Mouse (Mus musculus) CH12.LX (cell line): ENCODE results near the gene Fgf12. TPM values are rescaled to one million over a fixed set of nuclear protein-coding genes. Genes with fewer than 3 reads are reported as not detected.

Source experiments
- DNase-seq: peaks from one replicate; pipeline ENCODE4 v3.0.0-alpha.2; 2013; ENCODE audit errors: extremely low read depth
- H3K27ac ChIP-seq: 2 replicates; pipeline ENCODE4 v1.5.1; 2012; ENCODE audit warnings: low read depth, mild to moderate bottlenecking, control low read depth, moderate library complexity; ENCODE audit not compliant: insufficient read depth
- H3K27me3 ChIP-seq: replicated peaks from 2 replicates; pipeline ENCODE3; 2012; ENCODE audit warnings: inconsistent platforms
- H3K36me3 ChIP-seq, 2 experiments: replicated peaks in 1 of 2; 2 replicates each; pipeline versions ENCODE3 to v1.6.1; 2012; ENCODE audit warnings: inconsistent platforms in 1 of 2, low read length in 1 of 2, mild to moderate bottlenecking in 1 of 2, mixed read lengths in 1 of 2, moderate library complexity in 1 of 2; ENCODE audit not compliant: control insufficient read depth in 1 of 2, insufficient read depth in 1 of 2
- H3K4me1 ChIP-seq, 2 experiments: 2 replicates each; pipeline ENCODE4 v1.6.1; 2012; ENCODE audit warnings: inconsistent platforms in 1 of 2, moderate library complexity in 1 of 2; ENCODE audit not compliant: insufficient read depth in 2 of 2, control insufficient read depth in 1 of 2
- H3K4me2 ChIP-seq: 2 replicates; pipeline ENCODE4 v1.6.1; 2012; ENCODE audit warnings: low read depth, mild to moderate bottlenecking, control low read depth; ENCODE audit not compliant: poor library complexity, insufficient read depth, severe bottlenecking
- H3K4me3 ChIP-seq, 3 experiments: fragments of 150-350 bp in 1 of 3; sonication (generic) in 1 of 3; replicated peaks in 1 of 3; 2 replicates each; pipeline versions ENCODE3 to v1.5.1; 2011 to 2012; ENCODE audit warnings: low read depth in 2 of 3, low read length in 2 of 3, mild to moderate bottlenecking in 2 of 3, moderate library complexity in 2 of 3, control low read depth in 1 of 3, improper control_type of control experiment in 1 of 3, inconsistent platforms in 1 of 3, mixed read lengths in 1 of 3; ENCODE audit not compliant: poor library complexity in 1 of 3
- H3K79me2 ChIP-seq: replicated peaks from 2 replicates; pipeline ENCODE4 v1.6.1; 2012; ENCODE audit warnings: mild to moderate bottlenecking, moderate library complexity; ENCODE audit not compliant: control insufficient read depth, poor library complexity, insufficient read depth, severe bottlenecking; ENCODE audit errors: extremely low read depth
- H3K9ac ChIP-seq: 2 replicates; pipeline ENCODE4 v1.6.1; 2012; ENCODE audit warnings: low read depth, mild to moderate bottlenecking, control low read depth, moderate library complexity; ENCODE audit not compliant: insufficient read depth
- H3K9me3 ChIP-seq: replicated peaks from 2 replicates; pipeline ENCODE3; 2012; ENCODE audit warnings: low read length, inconsistent platforms, mixed read lengths
- CHD1 ChIP-seq: IDR thresholded peaks from 2 replicates; pipeline ENCODE4 v1.6.1; 2012; ENCODE audit warnings: low read depth, low read length, improper control_type of control experiment, inconsistent platforms
- E2F4 ChIP-seq: IDR thresholded peaks from 2 replicates; pipeline ENCODE4 v1.6.1; 2011; ENCODE audit warnings: low read depth, low read length, improper control_type of control experiment; ENCODE audit not compliant: insufficient replicate concordance
- ELF1 ChIP-seq: IDR thresholded peaks from 2 replicates; pipeline ENCODE4 v1.6.1; 2014; ENCODE audit warnings: low read depth, mild to moderate bottlenecking, inconsistent platforms, low read length, improper control_type of control experiment
- EP300 ChIP-seq: IDR thresholded peaks from 2 replicates; pipeline ENCODE4 v1.6.1; 2011; ENCODE audit warnings: low read length, improper control_type of control experiment
- ETS1 ChIP-seq: conservative IDR thresholded peaks from 2 replicates; pipeline ENCODE4 v1.6.1; 2012; ENCODE audit warnings: low read depth, mild to moderate bottlenecking, inconsistent platforms, low read length, improper control_type of control experiment, moderate library complexity
- GABPA ChIP-seq: IDR thresholded peaks from 2 replicates; pipeline ENCODE4 v1.6.1; 2012; ENCODE audit warnings: low read depth, low read length, improper control_type of control experiment, inconsistent platforms; ENCODE audit not compliant: insufficient replicate concordance
- HCFC1 ChIP-seq: IDR thresholded peaks from 2 replicates; pipeline ENCODE4 v1.6.1; 2012; ENCODE audit warnings: low read depth, mild to moderate bottlenecking, inconsistent platforms, low read length, improper control_type of control experiment
- IRF4 ChIP-seq: IDR thresholded peaks from 2 replicates; pipeline ENCODE4 v1.6.1; 2014; ENCODE audit warnings: low read depth, mild to moderate bottlenecking, inconsistent platforms, low read length, improper control_type of control experiment
- JUND ChIP-seq: conservative IDR thresholded peaks from 2 replicates; pipeline ENCODE4 v1.6.1; 2011; ENCODE audit warnings: low read depth, low read length, improper control_type of control experiment
- KAT2A ChIP-seq: IDR thresholded peaks from 2 replicates; pipeline ENCODE4 v1.6.1; 2012; ENCODE audit warnings: low read length, improper control_type of control experiment, inconsistent platforms; ENCODE audit not compliant: insufficient replicate concordance
- MAFK ChIP-seq: IDR thresholded peaks from 2 replicates; pipeline ENCODE4 v1.6.1; 2011; ENCODE audit warnings: low read length, improper control_type of control experiment; ENCODE audit not compliant: insufficient replicate concordance
- MEF2A ChIP-seq: IDR thresholded peaks from 2 replicates; pipeline ENCODE4 v1.6.1; 2014; ENCODE audit warnings: low read depth, mild to moderate bottlenecking, inconsistent platforms, low read length, improper control_type of control experiment, borderline replicate concordance
- MYC ChIP-seq: IDR thresholded peaks from 2 replicates; pipeline ENCODE4 v1.6.1; 2011; ENCODE audit warnings: low read depth, mild to moderate bottlenecking, improper control_type of control experiment, low read length
- NRF1 ChIP-seq: IDR thresholded peaks from 2 replicates; pipeline ENCODE4 v1.6.1; 2014; ENCODE audit warnings: low read depth, mild to moderate bottlenecking, inconsistent platforms, low read length, improper control_type of control experiment, moderate library complexity
- PAX5 ChIP-seq: IDR thresholded peaks from 2 replicates; pipeline ENCODE4 v1.6.1; 2012; ENCODE audit warnings: low read length, inconsistent platforms, mixed read lengths
- POLR2A ChIP-seq: IDR thresholded peaks from 2 replicates; pipeline ENCODE4 v1.6.1; 2011; ENCODE audit warnings: low read depth, mild to moderate bottlenecking, improper control_type of control experiment, low read length
- RCOR1 ChIP-seq: conservative IDR thresholded peaks from 2 replicates; pipeline ENCODE4 v1.6.1; 2012; ENCODE audit warnings: low read depth, mild to moderate bottlenecking, inconsistent platforms, low read length, improper control_type of control experiment
- UBTF ChIP-seq: IDR thresholded peaks from 2 replicates; pipeline ENCODE4 v1.6.1; 2012; ENCODE audit warnings: low read depth, mild to moderate bottlenecking, inconsistent platforms, low read length, improper control_type of control experiment, moderate library complexity
- USF1 ChIP-seq: IDR thresholded peaks from 2 replicates; pipeline ENCODE4 v1.6.1; 2014; ENCODE audit warnings: low read depth, mild to moderate bottlenecking, inconsistent platforms, low read length, improper control_type of control experiment
- USF2 ChIP-seq: conservative IDR thresholded peaks from 2 replicates; pipeline ENCODE4 v1.6.1; 2011; ENCODE audit warnings: low read depth, low read length, improper control_type of control experiment
- ZNF384 ChIP-seq: IDR thresholded peaks from 2 replicates; pipeline ENCODE4 v1.6.1; 2012; ENCODE audit warnings: low read depth, low read length, improper control_type of control experiment, inconsistent platforms
- dilution Hi-C: fragments of 300-500 bp; cut with MboI; formaldehyde crosslinking; loops from 2 replicates; pipeline ENCODE4 v1.14.3; 2020; ENCODE audit warnings: low sequenced_read_pairs; ENCODE audit not compliant: extremely low pct_unique_long_range_greater_than_20kb, extremely low pct_ligation_motif_present
- in situ Hi-C: fragments of 300-500 bp; cut with MboI; formaldehyde crosslinking; loops from 3 replicates; pipeline ENCODE4 v1.14.3; 2019; ENCODE audit warnings: low sequenced_read_pairs, low pct_ligation_motif_present, low pct_unique_long_range_greater_than_20kb, mixed read lengths
- polyA plus RNA-seq: library from polyadenylated mRNA; unstranded; fragments of >175 nt; gene quantifications from 2 replicates; pipeline ENCODE4 v1.2.1, GENCODE M21; 2012; ENCODE audit warnings: low read depth; ENCODE audit not compliant: insufficient read length
- total RNA-seq, 2 experiments: library from RNA; depleted of rRNA; stranded (reverse); fragments of 300-350 nt in 1 of 2; fragments of >200 nt in 1 of 2; gene quantifications; 2 replicates each; pipeline ENCODE4 v1.2.3; 2012 to 2014

Gene Fgf12
- total and polyA plus RNA-seq, 3 experiments: not detected

GRCm38 (mm10) chr16:28572212-28572611, 180.7 kb downstream of the Fgf12 start:
- Histone ChIP-seq H3K27me3 (no peaks in the 10 kb centered on the region), H3K4me3 (no peak overlapping the region), H3K4me2 (no peak overlapping the region), H3K4me1 (no peaks in the 10 kb centered on the region), H3K9me3 (no peaks in the 10 kb centered on the region), H3K36me3 (no peaks in the 10 kb centered on the region), H3K9ac (no peak overlapping the region), H3K27ac (no peak overlapping the region), H3K79me2 (no peaks in the 10 kb centered on the region)
- in situ Hi-C loops (no loop called here), dilution Hi-C loops (no loop called here)
- DNase-seq: no peak
- no peak for TF ChIP-seq KAT2A
- TF ChIP-seq MYC: no peak
- TF ChIP-seq RCOR1: no peak
- no peak for TF ChIP-seq NRF1
- TF ChIP-seq GABPA: no peak
- no peak for TF ChIP-seq CHD1
- TF ChIP-seq POLR2A: no peak
- TF ChIP-seq UBTF: no peak
- no peak for TF ChIP-seq HCFC1
- TF ChIP-seq EP300: no peak
- no peak for TF ChIP-seq JUND
- no peak for TF ChIP-seq ETS1
- TF ChIP-seq ZNF384: no peak
- TF ChIP-seq E2F4: no peak

- no peak overlapping the region for H3K9ac ChIP-seq
- H3K4me2 ChIP-seq: no peak overlapping the region
- H3K27ac ChIP-seq: no peak overlapping the region
- H3K9me3 ChIP-seq: peaks cover 13% of the 10 kb centered on the region
- dilution Hi-C loops (no loop called here), in situ Hi-C loops (no loop called here)
- DNase-seq: no peak
- H3K79me2 ChIP-seq: no peaks in the 10 kb centered on the region
- no peaks in the 10 kb centered on the region for H3K36me3 ChIP-seq
- no peak for TF ChIP-seq USF2
- no peak for TF ChIP-seq EP300
- no peak for TF ChIP-seq IRF4
- TF ChIP-seq KAT2A: no peak
- TF ChIP-seq PAX5: no peak
- no peak for TF ChIP-seq MAFK
- no peak for TF ChIP-seq USF1
- TF ChIP-seq MEF2A: no peak
- no peak for TF ChIP-seq ELF1
- no peak for TF ChIP-seq ZNF384
- no peaks in the 10 kb centered on the region for H3K27me3 ChIP-seq
- no peaks in the 10 kb centered on the region for H3K4me1 ChIP-seq
- no peak overlapping the region for H3K4me3 ChIP-seq
Measured at GRCm38 (mm10) chr16:28564716-28565217, 188.1 kb downstream of the Fgf12 start.
